Mouse (Mus musculus): ENCODE measurements at regions not wholly inside any gene's neighbourhood (a gene's known extent, or its start where the extent isn't known, plus 50 kb on each side); places are given as distances from the start of the nearest gene placed in this dataset.
"Not testable (repeated sequence)": the region's sequence is repeated elsewhere in the genome, so short reads cannot be mapped to it uniquely, and the experiment has no call there.

DNA sequence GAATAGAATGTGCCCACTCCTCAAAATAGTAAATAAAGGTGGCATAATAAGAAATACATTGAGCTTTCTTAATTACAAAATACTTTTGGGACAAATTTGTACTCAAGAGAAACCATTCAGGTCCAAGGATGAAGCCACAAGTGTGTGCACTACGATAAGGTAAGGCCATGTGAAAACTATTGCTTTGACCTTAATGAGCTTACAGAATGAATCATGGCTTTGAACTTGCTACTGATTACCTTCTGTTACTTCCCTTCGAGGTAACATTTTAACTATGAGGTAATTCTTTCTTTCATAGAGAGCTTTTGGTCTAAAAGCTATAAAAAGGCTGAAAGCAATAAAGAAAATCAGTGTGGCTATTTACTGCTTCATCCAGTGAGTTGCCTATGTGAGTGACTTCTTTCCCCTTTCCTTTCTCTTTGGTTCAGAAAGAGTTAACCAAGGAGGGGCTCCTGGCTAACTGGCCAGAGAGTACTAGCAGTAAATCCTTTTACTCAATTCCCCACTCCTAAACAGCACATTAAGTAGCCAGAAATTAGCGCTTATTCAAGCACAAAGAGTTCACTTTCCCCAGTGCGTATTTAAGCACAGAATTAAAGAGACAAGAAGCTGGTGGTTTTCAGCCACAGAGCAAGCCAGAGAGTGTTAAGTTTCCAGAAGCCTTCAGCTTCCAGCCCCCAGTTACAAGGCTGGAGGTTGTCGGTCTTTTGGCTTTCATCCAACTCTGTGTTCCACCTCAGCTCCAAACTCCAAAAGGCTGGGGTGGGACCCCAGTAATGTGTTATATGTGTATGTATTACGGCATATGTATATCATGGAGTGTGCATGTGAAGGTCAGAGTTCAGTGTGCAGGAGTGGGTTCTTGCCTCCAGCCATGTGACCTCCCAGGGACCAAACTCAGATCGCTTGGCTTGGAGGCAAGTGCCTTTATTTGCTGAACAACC is 194.3 kb upstream of the Gm10131 start:
- no peak for DNase-seq (ENCODE audit: low spot score in 2 of 2)

DNA sequence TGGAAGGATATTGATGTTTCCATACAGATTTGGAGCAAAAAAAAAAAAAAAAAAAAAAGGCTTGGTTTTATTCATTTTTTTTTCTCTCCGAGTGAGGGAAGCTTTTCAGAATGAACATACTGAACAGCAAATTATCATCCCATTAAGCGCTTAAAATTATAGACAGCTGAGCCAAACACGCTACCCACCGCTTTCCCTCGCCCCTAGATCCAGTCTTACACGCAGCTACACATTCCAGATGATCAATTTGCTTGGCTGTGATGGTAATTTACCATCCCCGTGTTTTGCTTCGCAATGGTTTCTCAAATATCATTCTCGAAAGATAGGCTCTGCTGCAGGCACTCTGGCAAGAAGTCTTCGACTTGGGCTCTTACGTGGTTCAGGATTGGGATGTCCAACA is 192.3 kb upstream of the Gm10131 start:
- DNase-seq (ENCODE audit: low spot score in 2 of 2): no peak

DNA sequence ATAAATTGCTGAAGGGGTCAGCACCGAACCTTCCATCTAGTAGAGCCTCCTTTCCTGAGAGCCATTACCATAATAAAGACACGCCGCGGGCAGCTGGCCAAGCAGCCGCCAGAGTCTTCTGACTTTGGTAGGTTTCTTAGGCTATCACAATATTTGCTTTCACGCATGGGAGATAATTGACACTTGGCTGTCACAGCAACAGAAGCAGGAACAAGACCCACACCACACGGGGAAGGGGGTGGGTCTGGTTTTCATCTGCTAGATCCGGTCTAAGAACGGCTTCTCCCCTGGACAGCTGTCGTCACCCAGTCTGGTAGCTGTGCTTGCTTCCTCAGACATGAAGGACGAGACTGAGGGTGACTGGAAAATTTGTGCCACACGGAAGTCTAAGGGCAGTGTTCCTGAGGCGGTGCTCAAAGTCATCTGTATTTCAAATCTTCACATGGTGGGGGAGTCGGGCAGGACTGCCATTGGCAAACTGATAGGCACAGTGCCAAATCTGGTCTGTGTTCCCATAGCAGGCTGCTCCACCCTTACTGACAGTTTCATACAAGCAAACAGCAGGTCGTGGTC is 188.9 kb upstream of the Gm10131 start:
- no peak for DNase-seq (ENCODE audit: low spot score in 2 of 2)

DNA sequence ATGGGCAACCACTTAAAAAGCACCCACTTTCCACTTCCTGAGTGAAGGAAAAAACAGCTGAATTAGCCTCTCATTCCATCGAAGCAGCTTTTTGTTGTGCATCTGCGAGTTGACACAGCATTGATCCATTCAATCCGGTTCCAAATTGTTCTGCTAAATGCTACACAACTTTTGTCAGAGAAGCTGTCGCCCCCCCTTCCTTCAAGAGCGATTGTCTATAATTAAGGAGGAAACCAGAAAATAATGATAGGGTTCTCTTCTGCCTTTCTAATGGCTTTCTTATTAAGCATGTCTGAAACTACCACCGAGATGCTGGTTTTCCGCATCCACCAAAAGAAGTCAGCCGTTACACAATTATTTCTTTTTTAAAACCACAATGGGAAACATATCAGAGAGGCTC is 183.2 kb upstream of the Gm10131 start:
- no peak for DNase-seq (ENCODE audit: low spot score in 2 of 2)

DNA sequence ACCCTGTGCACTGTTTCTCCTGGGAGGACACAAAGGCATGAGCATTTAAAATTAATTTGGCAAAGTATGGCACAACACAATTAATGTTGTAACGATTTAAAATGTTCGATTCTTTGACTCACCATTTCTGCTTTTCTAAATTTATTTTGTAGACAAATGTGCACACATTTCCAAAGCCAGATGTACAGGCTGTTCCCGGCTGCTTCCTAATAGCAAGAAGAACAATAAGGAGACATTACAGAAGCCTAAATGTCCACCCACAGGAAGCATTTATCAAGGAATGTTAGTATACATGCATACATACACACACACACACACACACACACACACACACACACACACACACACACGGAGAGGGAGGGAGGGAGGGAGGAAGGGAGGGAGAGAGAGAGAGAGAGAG is 179.1 kb upstream of the Gm10131 start:
- DNase-seq (ENCODE audit: low spot score in 2 of 2): no peak

DNA sequence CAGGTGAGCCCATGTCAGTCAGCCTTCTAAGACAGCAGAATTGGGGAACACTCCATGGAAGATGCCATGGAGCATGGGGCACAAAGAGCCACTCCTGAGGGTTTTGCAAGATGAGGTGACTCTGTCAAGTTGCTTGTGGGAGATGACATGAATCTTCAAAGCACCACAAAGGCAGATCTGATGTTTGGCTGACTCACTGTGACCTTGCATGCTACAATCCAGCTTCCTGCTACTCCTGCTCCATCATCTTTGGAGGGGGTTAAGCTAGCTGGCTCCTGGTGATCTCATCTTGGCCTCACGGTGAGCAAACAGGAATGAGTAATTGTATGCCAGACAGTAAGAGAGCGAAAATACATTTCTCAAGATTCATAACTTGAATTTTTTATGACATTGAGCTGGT is 176.3 kb upstream of the Gm10131 start:
- no peak for DNase-seq (ENCODE audit: low spot score in 2 of 2)

DNA sequence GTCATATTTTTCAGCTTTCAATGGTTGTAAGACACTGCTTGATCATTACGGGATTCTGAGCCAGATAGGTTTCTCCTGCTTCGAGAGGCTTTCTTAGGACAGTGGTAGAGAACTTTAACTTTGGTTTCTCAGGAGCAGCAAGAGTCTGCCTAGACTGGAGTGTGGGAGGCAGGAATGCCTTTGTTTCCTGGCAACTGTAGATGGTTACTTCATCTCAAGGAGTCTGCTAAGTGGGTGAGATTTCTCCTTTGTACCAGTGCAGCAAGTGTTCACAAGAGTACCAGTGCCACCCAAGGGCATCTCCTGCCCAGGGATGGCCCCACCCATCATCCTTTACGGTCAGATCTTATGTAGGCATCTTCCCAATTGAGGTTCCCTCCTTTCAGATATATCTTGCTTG is 173.0 kb upstream of the Gm10131 start:
- DNase-seq (ENCODE audit: low spot score in 2 of 2): no peak

DNA sequence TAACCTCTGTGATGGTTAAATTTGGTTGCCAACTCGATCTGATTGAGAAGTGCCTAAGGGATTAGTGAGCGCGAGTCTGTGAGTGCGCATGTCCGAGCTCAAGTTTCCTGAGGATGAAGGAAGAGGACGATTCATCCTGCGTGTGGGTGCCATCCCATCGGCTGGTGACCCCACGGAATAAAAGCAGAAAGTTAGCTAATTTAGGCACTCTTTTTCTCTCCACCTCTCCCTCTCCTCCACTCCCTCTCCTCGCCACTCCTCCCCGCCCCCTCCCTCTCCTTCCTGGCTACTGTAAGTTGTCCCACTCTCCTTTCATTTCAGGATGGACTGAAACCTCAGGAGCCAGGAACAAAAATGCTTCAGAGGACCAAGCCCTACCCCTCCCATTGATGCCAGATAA is 168.9 kb upstream of the Gm10131 start:
- DNase-seq (ENCODE audit: low spot score in 2 of 2): no peak

DNA sequence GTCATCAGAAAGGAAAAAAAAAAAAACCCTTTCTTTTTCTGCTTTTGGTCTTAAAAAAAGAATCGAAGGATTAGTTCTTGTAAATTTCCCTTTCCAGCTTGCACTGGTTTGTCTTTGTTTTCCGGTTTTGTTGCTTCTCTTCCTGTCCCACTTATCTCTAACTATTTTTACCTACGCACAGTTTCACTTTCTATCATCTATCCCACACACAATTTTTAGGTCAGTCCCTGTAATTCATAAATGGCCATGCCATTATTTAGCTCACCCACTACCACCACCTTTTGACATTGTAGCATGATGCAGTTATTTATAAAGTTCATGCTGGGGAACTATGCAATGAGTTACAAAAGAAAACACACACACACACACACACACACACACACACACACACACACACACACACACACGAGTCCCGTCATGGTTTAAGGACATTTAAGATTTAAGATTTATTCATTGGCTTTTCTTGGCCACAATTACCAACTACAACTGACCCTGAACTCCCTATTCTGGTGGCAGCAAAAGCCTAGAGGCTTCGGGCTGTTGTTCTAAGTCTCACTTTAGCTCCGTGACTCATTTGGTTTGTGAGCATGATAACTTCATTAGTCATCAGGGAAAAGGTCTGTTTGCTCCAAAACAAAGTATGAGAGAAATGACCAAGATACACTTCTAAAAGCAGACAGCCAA is 164.6 kb upstream of the Gm10131 start:
- DNase-seq (ENCODE audit: low spot score in 2 of 2): no peak

DNA sequence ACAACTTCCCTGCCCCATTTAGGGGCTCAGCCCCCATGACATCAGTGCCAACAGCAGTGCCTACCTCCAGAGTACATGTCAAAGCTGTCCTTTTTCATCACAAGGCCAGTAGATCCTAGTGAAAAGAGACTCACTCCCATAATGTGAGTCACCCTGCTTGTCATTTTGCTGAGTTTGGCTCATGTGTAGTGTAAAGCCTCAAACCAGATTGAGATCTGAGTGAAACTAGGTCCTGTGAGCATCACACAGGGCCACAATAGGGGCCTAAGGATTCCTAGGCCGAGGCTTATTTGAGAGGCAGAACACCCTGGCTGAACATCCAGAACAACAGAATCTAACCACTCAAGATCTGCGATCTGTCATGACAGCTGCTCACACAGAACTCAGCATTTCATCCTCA is 163.3 kb upstream of the Gm10131 start:
- DNase-seq (ENCODE audit: low spot score in 2 of 2): not testable (repeated sequence)

DNA sequence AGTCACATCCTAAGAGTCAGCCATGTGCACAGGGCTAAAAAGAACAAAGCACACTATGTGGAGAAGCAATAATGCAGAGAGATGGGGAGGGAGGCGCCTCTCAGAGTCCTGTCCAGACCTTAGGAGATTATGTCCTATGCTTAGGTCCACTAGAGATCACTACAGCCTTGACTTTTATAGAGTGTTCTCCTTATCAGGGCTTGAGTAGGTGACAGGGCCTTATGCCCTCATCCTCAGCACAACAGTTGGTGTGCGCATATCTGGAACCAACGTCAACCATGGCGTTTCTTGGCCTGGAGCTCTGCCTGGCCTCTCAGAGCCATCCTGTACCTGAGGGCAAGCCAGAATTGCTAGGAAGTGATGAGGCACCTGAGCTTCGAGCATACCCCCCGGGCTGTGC is 162.6 kb upstream of the Gm10131 start:
- DNase-seq (ENCODE audit: low spot score in 2 of 2): no peak

DNA sequence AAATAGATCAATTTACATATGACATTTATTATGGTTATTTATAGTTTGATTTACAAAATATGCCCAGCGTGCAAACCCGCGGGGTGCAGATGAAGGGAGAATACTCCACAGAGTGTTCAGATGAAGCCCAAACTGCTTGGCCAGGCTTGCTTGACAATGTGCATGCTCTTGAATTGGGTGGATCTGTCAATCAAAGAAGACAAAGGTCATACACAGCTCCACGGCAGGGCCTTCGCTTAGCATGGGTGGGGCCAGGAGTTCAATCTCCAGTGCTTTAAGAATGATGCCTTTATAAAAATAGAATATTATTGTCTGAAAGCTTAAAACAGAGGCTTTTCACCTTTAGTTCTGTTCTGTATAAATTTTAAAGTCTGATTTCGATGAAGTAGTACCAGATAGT is 158.3 kb upstream of the Gm10131 start:
- DNase-seq (ENCODE audit: low spot score in 2 of 2): no peak

DNA sequence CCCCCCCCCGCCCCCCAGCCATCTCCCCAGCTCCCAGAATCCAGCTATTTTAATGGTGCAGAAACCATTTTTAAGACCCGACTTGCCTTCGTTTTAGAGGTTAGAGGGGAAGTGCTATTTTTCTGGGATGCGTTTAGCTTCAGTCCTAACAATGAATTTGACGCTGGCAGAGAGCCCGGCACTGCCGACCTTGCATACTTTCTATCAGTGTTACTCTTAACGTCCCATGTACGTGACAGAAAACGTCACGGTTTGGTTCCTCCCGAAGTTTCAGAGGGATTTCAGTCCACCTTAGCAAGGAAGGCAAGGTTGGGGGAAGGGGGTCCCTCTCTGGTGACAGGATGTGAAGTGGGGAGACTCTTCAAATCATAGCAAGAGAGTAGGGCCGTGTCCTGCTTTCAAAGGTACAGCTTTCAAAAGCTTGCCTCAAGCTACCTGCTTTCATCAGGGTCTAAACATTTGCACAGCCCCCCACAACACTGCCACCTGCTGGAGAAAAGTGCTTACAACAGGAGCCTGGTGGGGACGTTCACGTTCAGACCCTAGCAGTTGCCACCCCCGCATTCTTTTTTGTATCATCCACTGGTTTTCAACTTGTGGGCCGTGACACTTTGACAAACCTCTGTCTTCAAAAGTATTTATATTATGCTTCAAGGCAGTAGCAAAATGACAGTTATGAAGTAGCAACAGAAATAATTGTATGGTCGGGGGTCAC is 157.4 kb upstream of the Gm10131 start:
- no peak for DNase-seq (ENCODE audit: low spot score in 2 of 2)

DNA sequence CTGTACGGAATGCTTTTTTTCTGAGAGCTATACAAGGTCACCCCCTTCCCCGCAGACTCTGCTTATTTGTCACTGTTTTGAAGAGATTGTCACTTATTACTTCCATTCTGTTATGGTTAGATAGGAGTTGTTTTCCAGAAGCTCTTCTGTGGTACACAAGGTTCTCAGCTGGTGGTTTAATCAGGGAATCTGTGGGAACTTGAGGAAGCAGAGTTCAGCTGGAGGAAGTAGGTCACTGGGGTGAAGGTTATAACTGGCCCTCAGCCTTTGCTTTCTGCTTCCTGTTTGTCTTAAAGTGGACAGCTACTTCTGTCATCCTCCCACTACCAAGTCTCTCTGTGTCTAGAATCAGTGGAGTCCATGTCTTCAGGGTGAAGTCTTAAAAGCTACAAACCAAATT is 143.4 kb upstream of the Gm10131 start:
- no peak for DNase-seq (ENCODE audit: low spot score in 2 of 2)

DNA sequence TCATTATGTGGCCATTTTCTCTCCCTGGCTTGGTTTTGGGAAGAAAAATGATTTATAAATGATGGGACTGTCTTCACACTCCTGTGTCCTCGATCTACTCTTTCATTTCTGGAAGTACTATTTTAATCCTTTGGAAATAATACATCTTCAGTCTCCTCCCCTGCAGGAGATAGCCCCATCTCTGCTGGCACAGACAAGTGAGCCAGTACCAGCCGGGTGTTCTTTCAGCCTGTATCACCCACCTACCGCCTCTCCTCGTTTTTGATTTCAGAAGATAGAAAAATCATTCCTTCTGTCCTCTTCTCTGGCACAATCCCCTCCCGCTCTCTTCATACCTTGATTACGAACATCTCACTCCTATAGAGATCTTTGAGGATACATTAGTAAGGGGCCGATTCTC is 140.4 kb upstream of the Gm10131 start:
- DNase-seq (ENCODE audit: low spot score in 2 of 2): no peak

DNA sequence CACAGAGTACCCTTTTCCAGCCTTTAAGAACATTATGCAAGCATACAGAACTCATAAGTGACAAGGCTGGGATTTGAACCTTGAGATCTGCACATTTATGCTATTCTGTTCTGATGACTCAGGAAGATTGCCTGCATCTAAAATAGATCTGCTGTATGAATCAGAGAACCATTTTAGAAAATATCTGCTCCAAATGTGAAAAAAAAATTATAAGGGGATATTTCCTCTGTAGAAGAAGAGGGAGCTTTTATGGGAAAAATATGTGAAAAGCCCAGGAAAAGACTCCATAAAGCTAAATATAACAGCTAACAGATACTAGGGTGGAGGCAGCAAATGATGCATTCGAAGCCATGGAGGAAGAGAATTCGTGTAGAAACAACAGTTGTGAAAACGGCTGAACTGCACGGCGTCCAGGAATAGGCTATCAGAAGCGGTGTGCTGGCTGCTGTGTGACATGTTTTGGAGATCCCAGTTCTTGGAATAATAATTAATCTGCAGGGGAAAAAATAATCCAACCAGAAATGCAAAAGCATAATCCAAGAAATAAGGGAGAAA is 127.9 kb upstream of the Gm10131 start:
- DNase-seq (ENCODE audit: low spot score in 2 of 2): no peak

DNA sequence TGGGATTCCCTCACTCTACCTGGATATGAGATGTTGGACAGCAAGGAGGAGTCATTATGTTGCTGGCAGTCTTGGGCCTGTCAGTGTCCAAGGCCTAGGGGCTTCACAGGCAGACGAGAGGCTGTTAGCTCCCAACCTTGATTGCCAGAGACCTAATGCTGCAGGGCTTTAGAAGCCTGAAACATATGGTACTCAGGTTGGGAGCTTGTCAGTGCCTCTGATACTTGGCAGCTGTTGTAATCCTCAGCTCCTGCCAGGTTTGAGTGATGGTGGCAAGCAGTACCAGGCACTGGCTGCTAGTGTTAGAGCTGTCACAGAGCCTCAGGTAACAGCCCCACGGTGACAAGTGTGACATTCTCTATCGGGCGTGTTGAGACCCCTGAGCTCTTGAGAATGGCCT is 122.2 kb upstream of the Gm10131 start:
- DNase-seq (ENCODE audit: low spot score in 2 of 2): no peak

DNA sequence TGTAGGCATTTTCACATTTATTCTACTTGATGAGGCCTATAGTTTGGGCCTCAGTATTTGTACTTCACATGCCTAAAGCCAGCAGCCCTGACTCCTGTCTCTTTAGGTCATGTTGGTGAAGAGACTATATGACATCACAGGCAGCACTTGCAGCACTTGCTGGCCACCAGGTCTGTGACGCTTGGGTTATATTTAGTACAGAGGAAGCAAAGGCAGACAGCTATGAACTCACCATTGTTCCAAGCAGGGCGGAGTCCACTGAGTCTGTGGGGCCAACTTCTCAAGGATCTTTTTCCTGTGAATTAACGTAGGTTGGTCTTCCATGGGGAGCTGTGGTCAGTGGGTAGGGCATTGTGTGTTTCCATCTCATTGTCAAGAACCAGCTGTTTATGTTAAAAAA is 117.9 kb upstream of the Gm10131 start:
- no peak for DNase-seq (ENCODE audit: low spot score in 2 of 2)

DNA sequence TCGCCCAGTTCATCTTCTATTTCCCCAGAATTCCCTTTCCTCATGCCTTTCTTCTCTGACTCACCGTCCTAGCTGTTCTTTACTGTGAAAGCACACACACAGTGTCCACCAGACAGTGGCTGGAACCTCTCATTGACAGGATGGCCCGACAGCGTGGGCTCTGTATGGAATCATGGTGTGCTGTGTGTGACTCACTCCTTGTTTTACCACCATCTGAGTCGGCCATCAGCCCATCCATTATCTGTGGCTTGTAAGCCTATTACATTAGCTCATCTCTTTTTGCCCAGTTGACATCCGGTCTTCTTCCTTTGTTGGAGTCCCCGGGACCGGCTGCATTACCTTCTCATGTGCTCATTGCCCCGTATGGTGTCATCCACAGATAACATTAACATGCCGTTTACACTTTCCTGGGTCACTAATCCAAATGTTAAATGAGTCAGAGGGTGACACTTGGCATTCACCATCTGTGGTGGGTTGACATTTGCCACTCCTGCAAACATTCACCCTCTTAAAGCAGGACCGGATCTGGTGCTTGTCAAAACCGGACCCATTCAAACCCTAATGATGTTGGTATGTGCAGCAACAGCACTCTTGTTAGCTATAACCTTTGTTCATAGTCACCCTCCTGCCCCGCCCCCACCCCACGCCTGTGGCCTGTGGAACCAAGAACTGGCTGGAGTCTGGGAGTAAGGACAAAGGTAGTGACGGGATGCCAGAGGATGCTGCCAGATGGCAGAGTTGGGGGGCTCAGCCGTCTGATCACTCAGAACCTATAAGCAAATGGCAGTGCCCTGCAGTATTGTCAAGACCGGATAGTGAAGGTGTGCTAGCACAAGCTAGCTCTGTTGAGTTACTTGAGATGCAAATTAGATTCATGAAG is 113.7 kb upstream of the Gm10131 start:
- DNase-seq (ENCODE audit: low spot score in 2 of 2): no peak

DNA sequence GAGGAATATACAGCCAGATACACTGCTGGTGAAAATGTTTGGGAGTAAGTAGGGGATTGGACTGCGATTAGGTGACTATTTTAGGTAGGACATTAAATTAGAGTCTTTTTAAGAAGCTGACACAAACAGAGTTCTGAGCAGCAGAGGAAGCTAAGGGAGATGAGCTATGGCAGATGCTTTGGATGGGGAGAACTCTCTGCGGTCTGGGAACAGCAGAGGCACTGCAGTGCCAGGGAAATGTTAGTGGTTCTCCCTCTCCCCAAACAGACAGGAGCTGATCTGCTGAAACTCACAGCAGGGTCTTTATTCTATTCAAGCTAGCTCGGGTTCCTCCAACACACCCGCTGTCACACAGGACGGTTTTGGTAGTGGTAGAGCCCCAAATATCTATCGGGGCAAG is 110.7 kb upstream of the Gm10131 start:
- DNase-seq (ENCODE audit: low spot score in 2 of 2): no peak

All from frontal cortex, postnatal 25 days (tissue).